In the genomic region with DNA sequence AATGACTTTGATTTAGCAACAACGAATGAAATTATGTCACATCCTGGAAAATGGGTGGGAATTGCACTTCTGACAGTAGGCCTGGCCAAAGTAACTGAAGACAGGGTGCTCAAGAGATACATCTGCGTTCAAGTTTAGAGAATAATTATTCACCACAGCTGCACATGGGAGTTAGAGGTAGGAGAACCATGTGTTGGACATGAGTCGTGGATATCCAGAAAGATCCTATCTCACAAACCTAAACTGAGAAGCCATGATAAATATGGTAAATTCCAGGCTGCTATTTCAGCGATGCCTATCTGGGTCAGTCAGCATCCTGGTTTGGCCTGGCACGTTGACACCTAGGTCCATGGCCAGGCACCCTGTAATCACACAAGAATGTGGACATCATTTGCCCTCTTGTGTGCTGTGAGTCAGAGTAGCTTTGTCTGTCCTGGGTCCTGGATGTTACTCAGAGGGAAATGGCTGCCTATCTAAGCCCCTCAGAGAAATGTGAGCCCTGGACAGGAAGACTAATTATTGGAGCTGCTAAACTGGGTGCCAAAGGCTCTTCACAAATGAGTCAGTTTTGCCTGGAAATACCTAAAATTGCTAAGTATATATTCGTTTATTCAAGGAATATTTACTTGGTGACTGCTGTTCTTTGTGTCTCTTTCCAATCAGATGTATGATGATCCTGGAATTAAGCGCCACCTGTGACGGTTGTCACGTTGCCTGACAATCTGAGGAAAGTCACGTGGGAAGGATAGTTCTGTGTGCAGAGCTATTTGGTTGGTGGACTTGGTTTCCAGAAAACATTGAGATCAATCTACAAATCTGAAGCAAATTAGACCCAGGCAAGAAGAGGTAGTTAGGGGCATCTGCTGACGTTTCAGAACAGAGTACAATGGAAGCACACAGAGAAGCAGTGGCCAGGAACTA, we compare ENCODE assay signal across 22 mouse cellular contexts.
DNase-seq lines count a peak whose midpoint lies in the region; ATAC-seq and TF ChIP-seq lines count a peak whose summit lies in the region.
"Had no signal": no experiment of that assay in that cellular context is flagged by ENCODE, and none has a peak within 500 bp of the region (broad histone marks: within the 10 kb centered on the region; RNA-seq: fewer than 3 reads in every experiment).

No protein-coding gene starts in this region.

- intact Hi-C loops in heart, postnatal 36 days (cut with DNase I): loop anchor here (5.0 kb wide), 1 partner anchor 187 kb away; no protein-coding TSS in a partner anchor
- intact Hi-C loops in left cerebral cortex, postnatal 14 days (cut with DNase I): no loop called here

- DNase-seq in heart, adult 11 months: peak; percentile 77
- DNase-seq in heart, postnatal 36 days: no peak
- peak; percentile 98 for DNase-seq in 3T3-L1 (ENCODE audit: low read depth, low spot score)
- DNase-seq in Patski (ENCODE audit: low read depth, low spot score): peak; percentile 48
- no peak for DNase-seq in layer of hippocampus, postnatal 10 days (ENCODE audit: low spot score in 2 of 2)
- DNase-seq in left cerebral cortex, postnatal 14 days (ENCODE audit: low spot score in 2 of 2): no peak
- DNase-seq: adrenal gland, adult 2 months; adrenal gland, postnatal 36 days; cerebellum, adult 11 months; cerebellum, adult 9-10 months; cerebellum, postnatal 25 days; gastrocnemius, postnatal 10 days; heart, adult 2 months had no signal

- TF ChIP-seq CTCF in Patski (IDR thresholded peaks at IDR 0.05): no peak

- H3K27me3 ChIP-seq in Patski: no peaks in the 10 kb centered on the region
- H3K27me3 ChIP-seq: embryonic facial prominence, embryonic 12.5 days; forebrain, embryonic 15.5 days; heart, embryonic 12.5 days; hindbrain, embryonic 12.5 days had no signal

- POLR2A ChIA-PET in Patski (lab: Charles Lee): no interaction called here

- CTCF ChIA-PET in Patski (lab: Charles Lee): interaction anchor here (1.2 kb wide), 1 partner anchor 17 kb away, joined by 3 read pairs; no protein-coding TSS in a partner anchor

- peak; percentile 62 for ATAC-seq in Patski
- ATAC-seq in cerebellum, adult (ENCODE audit: insufficient number of reproducible peaks, low FRiP score, low TSS enrichment): no peak
- ATAC-seq: CD4-positive, CD25-positive, alpha-beta regulatory T cell, adult 4 months; forebrain, embryonic 15.5 days; hindbrain, embryonic 16.5 days; inflammation-experienced regulatory T-cells, adult 6 months; intestine, postnatal 0 days had no signal

- in situ Hi-C loops in Patski (cut with MboI; ENCODE audit: low pct_unique_long_range_greater_than_20kb): no loop called here

Comparison
In these comparisons a context has a peak if more than half of its experiments do, and no peak if none do; other contexts are left out.
1. DNase-seq: peak in heart, adult 11 months (single experiment), 3T3-L1 (single experiment) and Patski (single experiment); none in heart, postnatal 36 days (0 of 2), layer of hippocampus, postnatal 10 days (0 of 2) and left cerebral cortex, postnatal 14 days (0 of 2).